Mouse (Mus musculus) midbrain, embryonic 15.5 days (tissue): Measurements from ENCODE around the gene Sorl1. TPM values are rescaled to one million over a fixed set of nuclear protein-coding genes. Genes with fewer than 3 reads are reported as not detected.
"Not testable (repeated sequence)": the region's sequence is repeated elsewhere in the genome, so short reads cannot be mapped to it uniquely, and the experiment has no call there.

Experiments used
- ATAC-seq: fragments of 200-750 bp; cut with Nextera tagmentation; replicated peaks from 2 replicates; pipeline ENCODE4 v1.8.0; 2017; ENCODE audit warnings: moderate TSS enrichment
- H3K27ac ChIP-seq: fragments of 300-500 bp; sonication (generic); 2 replicates; pipeline ENCODE4 v1.5.1; 2015; ENCODE audit warnings: mild to moderate bottlenecking, inconsistent platforms
- H3K27me3 ChIP-seq: fragments of 300-500 bp; sonication (generic); replicated peaks from 2 replicates; pipeline ENCODE4 v1.6.1; 2015; ENCODE audit warnings: inconsistent platforms
- H3K36me3 ChIP-seq: fragments of 300-500 bp; sonication (generic); replicated peaks from 2 replicates; pipeline ENCODE4 v1.6.1; 2015; ENCODE audit warnings: inconsistent platforms
- H3K4me1 ChIP-seq: fragments of 300-500 bp; sonication (generic); 2 replicates; pipeline ENCODE4 v1.6.1; 2015; ENCODE audit warnings: inconsistent platforms
- H3K4me2 ChIP-seq: fragments of 300-500 bp; sonication (generic); 2 replicates; pipeline ENCODE4 v1.6.1; 2015; ENCODE audit warnings: inconsistent platforms, mild to moderate bottlenecking, moderate library complexity
- H3K4me3 ChIP-seq: fragments of 300-500 bp; sonication (generic); 2 replicates; pipeline ENCODE4 v1.5.1; 2015; ENCODE audit warnings: mild to moderate bottlenecking, inconsistent platforms
- H3K9ac ChIP-seq: fragments of 300-500 bp; sonication (generic); 2 replicates; pipeline ENCODE4 v1.6.1; 2015; ENCODE audit warnings: mild to moderate bottlenecking, inconsistent platforms
- H3K9me3 ChIP-seq: fragments of 300-500 bp; sonication (generic); 2 replicates; pipeline ENCODE4 v1.6.1; 2016; ENCODE audit warnings: inconsistent platforms
- WGBS: fragments of 180-500 bp; shearing (Covaris S2); methylation state at CpG from one replicate; pipeline ENCODE4 v1.1.7; 2015; ENCODE audit warnings: mixed read lengths; 5-methylcytosine and 5-hydroxymethylcytosine counted together
- polyA plus RNA-seq: library from polyadenylated mRNA; unstranded; fragments of >200 nt; fragmentation: Nextera tagmentation; extraction: Ambion mirVana; gene quantifications from 2 replicates; pipeline ENCODE4 v1.2.1, GENCODE M21; 2015

Sorl1 gene
- polyA plus RNA-seq, 1 experiment from 2014 or later, result 10.1 TPM

DNA sequence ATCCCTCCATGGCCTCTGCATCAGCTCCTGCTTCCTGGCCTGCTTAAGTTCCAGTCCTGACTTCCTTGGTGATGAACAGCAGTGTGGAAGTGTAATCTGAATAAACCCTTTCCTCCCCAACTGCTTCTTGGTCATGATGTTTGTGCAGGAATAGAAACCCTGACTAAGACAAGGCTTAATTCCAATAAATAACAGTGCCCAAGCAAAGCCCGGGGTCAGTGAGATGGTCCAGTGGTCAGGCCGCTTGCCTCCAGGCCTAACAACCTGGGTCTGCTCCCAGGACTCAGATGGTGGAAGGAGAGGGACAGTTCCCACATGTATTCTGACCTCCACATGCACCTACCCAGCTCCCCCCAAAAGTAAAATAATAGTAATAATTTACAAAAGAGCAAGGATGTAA is 65.1 kb downstream of the Sorl1 start:
- H3K27ac ChIP-seq, ATAC-seq, H3K27me3 ChIP-seq, H3K36me3 ChIP-seq, H3K4me2 ChIP-seq, H3K4me1 ChIP-seq, H3K4me3 ChIP-seq, H3K9me3 ChIP-seq, H3K9ac ChIP-seq: not testable (repeated sequence)
- 86% methylated on average over 2 of the region's 2 CpGs for whole genome bisulfite sequencing

DNA sequence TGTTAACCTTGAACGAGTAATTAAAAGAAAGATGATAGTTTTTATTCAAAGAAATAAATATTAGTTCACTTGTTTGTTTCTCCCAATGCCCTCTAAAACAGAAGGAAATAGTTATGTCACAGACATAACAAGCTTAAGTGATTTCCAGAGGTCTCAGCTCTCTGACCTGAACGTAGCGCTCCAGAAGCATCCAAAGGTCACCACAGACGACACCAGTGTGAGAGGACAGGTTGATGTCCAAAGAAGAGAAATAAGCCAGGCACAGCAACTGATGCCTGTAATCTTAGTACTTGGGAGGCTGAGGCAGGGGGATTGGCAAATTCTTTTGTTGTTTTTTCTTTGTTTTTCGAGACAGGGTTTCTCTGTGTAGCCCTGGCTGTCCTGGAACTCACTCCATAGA is 67.5 kb downstream of the Sorl1 start:
- Histone ChIP-seq H3K27ac (no peak overlapping the region), H3K9ac (no peak overlapping the region), H3K4me2 (no peak overlapping the region), H3K4me3 (no peak overlapping the region), H3K9me3 (no peaks in the 10 kb centered on the region), H3K27me3 (no peaks in the 10 kb centered on the region), H3K36me3 (no peaks in the 10 kb centered on the region), H3K4me1 (peaks cover 16% of the 10 kb centered on the region)
- no peak for ATAC-seq
- WGBS, result 91% methylated on average over 5 of the region's 5 CpGs

DNA sequence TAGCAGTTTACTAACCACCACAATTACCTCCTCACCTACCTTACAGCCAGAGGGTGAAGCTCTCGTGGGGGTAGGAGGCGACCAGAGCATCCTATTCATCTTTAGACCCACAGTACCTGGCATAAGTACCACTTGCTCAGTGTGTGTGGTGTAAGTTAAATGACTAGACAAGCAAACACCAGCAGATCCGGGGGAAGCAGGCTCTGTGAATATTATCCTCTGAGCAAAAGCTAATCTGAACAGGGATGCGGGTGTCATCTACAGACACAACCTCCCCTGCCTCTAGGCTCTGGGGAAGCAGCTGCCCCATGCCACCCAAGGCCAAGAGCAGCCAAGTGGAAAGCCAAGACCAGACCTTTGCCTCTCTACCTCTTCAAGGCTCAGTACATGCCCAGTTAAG is 68.7 kb downstream of the Sorl1 start:
- no peaks in the 10 kb centered on the region for H3K36me3 ChIP-seq
- H3K9ac ChIP-seq, result no peak overlapping the region
- no peak overlapping the region for H3K4me2 ChIP-seq
- no peak; the same call in 1 of the 2 replicates for ATAC-seq
- no peaks in the 10 kb centered on the region for H3K27me3 ChIP-seq
- H3K4me1 ChIP-seq, result peaks cover 16% of the 10 kb centered on the region
- H3K27ac ChIP-seq, result 0 out of 2 replicates have a peak overlapping the region, but pooled peaks have one; percentile 29
- no peak overlapping the region for H3K4me3 ChIP-seq
- 82% methylated on average over 4 of the region's 4 CpGs for WGBS
- no peaks in the 10 kb centered on the region for H3K9me3 ChIP-seq

DNA sequence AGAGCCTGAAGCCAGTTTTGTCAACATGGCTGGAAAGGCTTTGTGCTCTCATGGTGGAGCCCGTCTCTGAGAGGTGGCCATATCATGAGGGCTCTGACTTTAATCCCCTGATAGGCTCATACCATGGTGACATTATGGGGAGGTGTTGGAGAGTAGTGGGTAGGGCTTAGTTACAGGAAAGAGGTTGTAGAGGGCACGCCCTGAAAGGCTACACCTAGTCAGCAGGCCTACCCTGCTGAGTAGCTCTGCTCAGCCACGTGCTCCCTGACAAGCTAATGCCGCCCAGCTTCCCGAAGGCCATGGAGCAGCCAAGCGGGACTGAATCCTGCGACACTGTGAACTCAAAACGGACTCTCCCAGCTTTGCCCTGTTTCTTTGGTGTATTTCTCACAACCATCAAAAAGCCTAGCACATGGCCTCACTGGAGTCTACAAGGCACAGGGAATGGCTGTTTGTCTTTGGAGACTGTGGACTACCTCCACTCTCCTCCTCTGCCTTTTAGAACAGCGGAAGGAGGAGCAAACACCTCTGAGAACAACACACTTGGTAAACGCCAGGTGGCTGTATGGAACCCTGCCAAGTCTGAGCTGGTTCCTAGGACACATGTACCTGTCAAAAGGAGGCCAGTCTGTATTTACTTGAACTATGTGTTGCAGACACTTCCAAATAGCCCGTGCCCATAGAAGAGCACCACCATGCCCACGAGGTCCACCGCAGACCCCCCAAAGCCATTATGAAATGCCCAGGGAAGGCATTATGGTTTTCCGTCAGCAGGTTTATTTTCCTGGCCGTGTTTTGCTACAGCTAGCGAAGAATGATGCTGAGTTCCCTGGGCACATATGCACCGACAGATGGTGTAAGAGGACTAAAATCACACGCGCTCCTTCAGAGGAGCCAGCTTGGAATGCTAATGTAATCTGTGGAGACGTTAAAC is 69.5 kb downstream of the Sorl1 start:
- peak; percentile 86 for ATAC-seq
- Histone ChIP-seq H3K27me3 (no peaks in the 10 kb centered on the region), H3K36me3 (no peaks in the 10 kb centered on the region), H3K27ac (0 out of 2 replicates have a peak overlapping the region, but pooled peaks have one; percentile 25), H3K9ac (no peak overlapping the region), H3K4me3 (no peak overlapping the region), H3K9me3 (no peaks in the 10 kb centered on the region), H3K4me1 (peaks cover 16% of the 10 kb centered on the region), H3K4me2 (no peak overlapping the region)
- WGBS, result 62% methylated on average over 20 of the region's 20 CpGs

DNA sequence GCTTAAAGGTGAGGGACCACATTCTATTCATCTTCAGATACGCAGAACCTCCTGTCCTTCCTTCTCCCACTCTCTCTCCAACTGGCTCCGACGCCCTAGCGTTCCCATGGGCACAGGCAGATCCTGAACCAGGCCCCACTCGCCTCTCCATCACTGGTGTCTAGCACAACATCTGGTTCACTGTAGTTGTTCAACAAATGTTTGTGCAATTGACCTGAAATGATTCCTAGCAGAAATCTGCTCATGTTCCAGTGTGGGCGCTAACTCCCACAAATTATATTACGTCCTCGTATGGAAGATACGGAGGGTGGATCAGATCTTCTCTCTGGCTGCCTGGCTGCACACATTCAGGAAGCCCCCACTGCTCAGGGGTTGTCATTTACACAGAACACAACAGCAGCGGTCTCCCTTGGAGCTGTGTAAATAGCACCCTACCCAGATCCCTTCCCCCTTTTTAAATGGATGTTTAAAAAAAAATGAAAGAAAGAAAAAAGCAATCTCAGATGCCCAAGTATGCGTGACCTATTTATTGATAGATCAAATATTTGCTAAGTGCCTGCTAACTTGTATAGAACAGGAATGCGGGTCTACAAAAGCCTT is 70.4 kb downstream of the Sorl1 start:
- Histone ChIP-seq H3K4me2 (no peak overlapping the region), H3K27me3 (no peaks in the 10 kb centered on the region), H3K27ac (no peak overlapping the region), H3K9ac (no peak overlapping the region), H3K36me3 (no peaks in the 10 kb centered on the region), H3K9me3 (no peaks in the 10 kb centered on the region), H3K4me1 (peaks cover 16% of the 10 kb centered on the region), H3K4me3 (no peak overlapping the region)
- whole genome bisulfite sequencing, result 64% methylated on average over 12 of the region's 12 CpGs
- ATAC-seq, result 0 out of 2 replicates have a peak, but pooled peaks have one; percentile 64

DNA sequence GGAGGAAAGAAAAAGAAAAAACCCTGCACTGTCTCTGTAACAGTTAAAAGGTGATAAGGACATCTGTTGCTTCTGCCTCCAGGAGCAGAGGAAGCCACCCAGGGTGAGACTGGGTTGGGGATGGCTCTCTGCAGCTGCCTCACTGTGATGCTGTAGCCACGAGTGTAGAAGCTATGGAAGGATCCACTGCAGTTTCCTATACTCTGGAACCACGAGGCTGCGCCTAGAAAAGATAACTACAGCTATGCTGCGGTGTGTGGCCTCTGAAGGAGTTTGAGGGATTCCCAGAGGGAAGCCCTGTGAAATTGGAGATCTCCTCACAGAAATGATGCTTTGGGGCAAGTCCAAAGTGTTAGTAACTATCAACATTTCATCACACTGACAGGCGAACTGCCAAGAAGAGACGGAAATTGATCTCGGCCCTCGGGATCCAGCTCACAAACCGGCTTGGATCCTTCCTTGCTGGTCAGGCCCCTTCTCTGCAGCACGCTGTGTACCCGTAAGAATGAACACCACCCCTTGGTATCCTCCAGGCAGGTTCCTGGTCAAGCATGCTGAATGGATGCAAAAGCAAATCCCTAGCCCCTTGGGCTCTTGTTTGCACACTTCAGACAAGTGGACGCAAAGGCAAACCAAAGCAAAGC is 71.3 kb downstream of the Sorl1 start:
- no peak overlapping the region for H3K27ac ChIP-seq
- peaks cover 20% of the 10 kb centered on the region for H3K4me1 ChIP-seq
- H3K9me3 ChIP-seq, result no peaks in the 10 kb centered on the region
- no peak overlapping the region for H3K4me2 ChIP-seq
- H3K9ac ChIP-seq, result no peak overlapping the region
- 61% methylated on average over 12 of the region's 12 CpGs for WGBS
- no peak for ATAC-seq
- no peaks in the 10 kb centered on the region for H3K36me3 ChIP-seq
- H3K27me3 ChIP-seq, result no peaks in the 10 kb centered on the region
- H3K4me3 ChIP-seq, result no peak overlapping the region

DNA sequence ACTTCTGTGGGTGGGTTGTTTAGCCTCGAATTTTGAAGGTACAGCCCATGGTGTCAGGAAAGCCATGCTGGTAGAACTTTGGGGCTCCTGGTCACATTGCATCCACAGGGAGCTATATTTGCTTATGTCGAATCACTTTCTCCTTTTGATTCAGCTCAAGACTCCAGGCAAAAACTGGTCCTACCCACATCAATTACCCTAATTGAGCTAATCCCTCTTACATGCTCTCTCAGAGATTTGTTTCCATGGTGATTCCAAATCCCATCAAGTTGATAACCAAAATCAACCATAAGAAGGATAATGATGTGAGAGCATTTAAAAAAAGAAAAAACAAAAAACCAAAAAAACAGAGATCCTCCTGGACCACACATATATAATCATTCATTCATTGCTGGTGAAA is 75.6 kb downstream of the Sorl1 start:
- Histone ChIP-seq H3K36me3 (no peaks in the 10 kb centered on the region), H3K4me1 (peaks cover 10% of the 10 kb centered on the region; the same call in 1 of the 2 replicates), H3K27me3 (no peaks in the 10 kb centered on the region), H3K9ac (no peak overlapping the region), H3K4me3 (no peak overlapping the region), H3K27ac (no peak overlapping the region), H3K9me3 (no peaks in the 10 kb centered on the region), H3K4me2 (no peak overlapping the region)
- ATAC-seq, result no peak
- 22% methylated on average over 2 of the region's 2 CpGs for WGBS

DNA sequence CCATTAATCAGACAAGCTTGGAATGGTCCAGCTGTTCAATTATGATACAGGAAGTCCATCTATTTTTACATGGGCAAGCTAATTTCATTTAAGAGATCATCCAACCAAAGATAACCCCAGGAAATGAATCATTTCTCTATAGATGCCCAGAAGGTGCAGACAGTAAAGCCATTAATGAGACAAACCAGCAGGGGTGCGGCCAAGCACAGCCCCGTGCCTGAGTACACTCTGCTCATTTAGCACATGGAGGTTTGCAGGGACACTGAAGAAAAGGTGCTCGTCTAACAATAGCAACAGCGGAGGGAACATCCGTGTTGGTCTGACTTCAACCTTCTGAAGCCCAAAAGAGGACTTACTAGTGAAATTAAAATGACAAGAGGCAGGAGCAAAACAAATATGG is 76.3 kb downstream of the Sorl1 start:
- H3K36me3 ChIP-seq, result no peaks in the 10 kb centered on the region
- H3K4me2 ChIP-seq, result no peak overlapping the region
- no peaks in the 10 kb centered on the region for H3K9me3 ChIP-seq
- H3K27ac ChIP-seq, result no peak overlapping the region
- H3K27me3 ChIP-seq, result no peaks in the 10 kb centered on the region
- H3K9ac ChIP-seq, result no peak overlapping the region
- H3K4me1 ChIP-seq, result peaks cover 5% of the 10 kb centered on the region; the same call in 1 of the 2 replicates
- H3K4me3 ChIP-seq, result no peak overlapping the region
- ATAC-seq, result no peak
- WGBS, result 43% methylated on average over 5 of the region's 5 CpGs

DNA sequence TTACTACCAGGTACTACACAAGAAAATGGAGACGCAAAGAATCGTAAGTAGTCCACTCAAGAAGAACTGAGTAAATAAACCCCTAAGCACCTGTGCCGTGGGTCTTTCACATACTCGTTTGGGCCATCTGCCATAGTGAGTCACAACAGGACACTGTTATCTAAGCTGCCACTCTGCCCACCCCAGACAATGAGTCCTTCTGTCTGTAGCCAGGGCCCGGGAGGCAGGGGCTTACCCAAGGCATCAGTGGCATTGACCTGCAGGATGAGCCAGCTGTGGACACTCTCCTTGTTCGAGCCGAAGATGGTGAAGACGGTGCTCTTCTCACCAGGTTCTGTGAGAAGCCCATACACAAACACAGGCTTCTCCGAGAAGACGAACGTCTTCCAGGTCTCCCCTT is 77.8 kb downstream of the Sorl1 start:
- Histone ChIP-seq H3K27me3 (no peaks in the 10 kb centered on the region), H3K9me3 (no peaks in the 10 kb centered on the region), H3K36me3 (no peaks in the 10 kb centered on the region), H3K4me3 (no peak overlapping the region), H3K4me1 (peaks cover 3% of the 10 kb centered on the region; the same call in 1 of the 2 replicates), H3K9ac (no peak overlapping the region), H3K4me2 (no peak overlapping the region), H3K27ac (no peak overlapping the region)
- no peak for ATAC-seq
- 91% methylated on average over 11 of the region's 11 CpGs for WGBS

DNA sequence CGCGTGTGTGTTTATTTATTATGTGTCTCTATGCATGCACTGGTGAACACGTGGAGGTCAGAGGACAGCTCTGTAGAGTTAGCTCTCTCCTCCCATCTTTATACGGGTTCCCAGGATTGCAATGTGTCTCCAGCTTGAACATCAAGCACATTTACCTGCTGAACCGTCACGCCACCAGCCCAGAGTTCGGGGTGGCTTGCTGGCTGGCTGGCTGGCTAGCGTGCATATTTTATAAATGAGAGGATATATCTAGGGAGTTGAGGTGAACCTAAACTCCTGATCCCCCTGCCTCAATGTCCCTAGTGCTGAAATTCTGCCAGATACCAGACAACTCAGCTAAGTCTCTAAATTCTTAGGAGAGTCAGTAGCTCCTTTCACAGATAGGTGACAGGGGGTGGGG is 79.4 kb downstream of the Sorl1 start:
- no peaks in the 10 kb centered on the region for H3K36me3 ChIP-seq
- ATAC-seq, result no peak
- WGBS, result 91% methylated on average over 8 of the region's 8 CpGs

DNA sequence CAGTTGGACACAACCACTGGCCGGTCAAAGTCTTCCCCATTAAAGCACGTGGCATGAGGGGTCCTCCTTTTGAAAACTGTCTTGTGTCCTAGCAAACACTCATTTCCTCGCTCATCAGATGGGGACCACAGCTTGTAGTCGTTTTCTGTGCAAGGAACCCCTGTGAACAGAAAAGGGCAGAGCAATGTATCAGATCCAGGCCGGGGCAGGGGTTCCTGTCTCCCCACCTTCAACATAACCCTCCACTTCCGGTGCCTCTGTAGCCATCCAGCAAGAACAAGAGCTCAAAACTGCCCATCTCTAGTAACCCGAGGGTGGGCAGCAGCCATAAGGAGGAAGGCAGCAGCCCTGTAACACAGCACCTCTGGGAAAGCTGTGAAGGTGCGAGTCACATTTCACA is 80.2 kb downstream of the Sorl1 start:
- no peaks in the 10 kb centered on the region for H3K27me3 ChIP-seq
- WGBS, result 89% methylated on average over 8 of the region's 8 CpGs
- no peaks in the 10 kb centered on the region for H3K9me3 ChIP-seq
- no peaks in the 10 kb centered on the region for H3K36me3 ChIP-seq
- no peak overlapping the region for H3K9ac ChIP-seq
- no peak for ATAC-seq
- no peak overlapping the region for H3K27ac ChIP-seq
- no peak overlapping the region for H3K4me3 ChIP-seq
- H3K4me1 ChIP-seq, result peaks cover 10% of the 10 kb centered on the region
- H3K4me2 ChIP-seq, result no peak overlapping the region

More for the DNA sequence above, 79.4 kb downstream of the Sorl1 start:
- Histone ChIP-seq H3K4me2 (no peak overlapping the region), H3K4me1 (peaks cover 6% of the 10 kb centered on the region), H3K27ac (no peak overlapping the region), H3K4me3 (no peak overlapping the region), H3K27me3 (no peaks in the 10 kb centered on the region), H3K9ac (no peak overlapping the region), H3K9me3 (no peaks in the 10 kb centered on the region)
